Mouse (Mus musculus) CH12F3 (cell line): ENCODE data around the gene Alg5.
"Not testable (repeated sequence)": the region's sequence is repeated elsewhere in the genome, so short reads cannot be mapped to it uniquely, and the experiment has no call there.

Experiments used
- in situ Hi-C: fragments of 300-500 bp; cut with MboI; formaldehyde crosslinking; loops from 2 replicates; pipeline ENCODE4 v1.14.3; 2020; ENCODE audit warnings: low sequenced_read_pairs

Alg5 gene

GRCm38 (mm10) chr3:54735247-54736046 is at the start of gene Alg5, which contains the start of gene Exosc8:
Gene Alg5, plus strand, starts transcription at chr3:54735539.
Gene Exosc8, minus strand, starts transcription at chr3:54735393.
- in situ Hi-C loops = no loop called here

- in situ Hi-C loops = loop anchor here (10.0 kb wide), 1 partner anchor 332 kb away; no protein-coding TSS in a partner anchor
Observed at GRCm38 (mm10) chr3:54687245-54687644, 48.1 kb upstream of the Alg5 start.

- in situ Hi-C loops = loop anchor here (10.0 kb wide), 1 partner anchor 334 kb away; no protein-coding TSS in a partner anchor
Observed at GRCm38 (mm10) chr3:54689091-54689490, 46.2 kb upstream of the Alg5 start.

- in situ Hi-C loops = no loop called here
Observed at GRCm38 (mm10) chr3:54692202-54693055, 42.9 kb upstream of the Alg5 start, which contains the start of gene Supt20. Gene Supt20, plus strand, starts transcription at chr3:54692807.

GRCm38 (mm10) chr3:54693056-54693415 is 42.3 kb upstream of the Alg5 start:
- in situ Hi-C loops = no loop called here

GRCm38 (mm10) chr3:54699759-54700301 is 35.5 kb upstream of the Alg5 start:
- in situ Hi-C loops = no loop called here

GRCm38 (mm10) chr3:54704106-54704505 is 31.2 kb upstream of the Alg5 start:
- in situ Hi-C loops = not testable (repeated sequence)

- in situ Hi-C loops = no loop called here
Observed at GRCm38 (mm10) chr3:54708972-54709371, 26.4 kb upstream of the Alg5 start.

GRCm38 (mm10) chr3:54714253-54714652 is 21.1 kb upstream of the Alg5 start, which contains the start of gene Gm21958:
Gene Gm21958, minus strand, starts transcription at chr3:54714353.
- in situ Hi-C loops = no loop called here

GRCm38 (mm10) chr3:54715461-54715860 is 19.9 kb upstream of the Alg5 start:
- in situ Hi-C loops = no loop called here

GRCm38 (mm10) chr3:54717348-54717747 is 18.0 kb upstream of the Alg5 start:
- in situ Hi-C loops = no loop called here

- in situ Hi-C loops = no loop called here
Observed at GRCm38 (mm10) chr3:54718947-54719346, 16.4 kb upstream of the Alg5 start.

- in situ Hi-C loops = no loop called here
Observed at GRCm38 (mm10) chr3:54723741-54724500, 11.4 kb upstream of the Alg5 start.

- in situ Hi-C loops = no loop called here
Observed at GRCm38 (mm10) chr3:54725344-54725743, 10.0 kb upstream of the Alg5 start.

GRCm38 (mm10) chr3:54727588-54727987 is 7.8 kb upstream of the Alg5 start:
- in situ Hi-C loops = no loop called here

GRCm38 (mm10) chr3:54728100-54728499 is 7.2 kb upstream of the Alg5 start:
- in situ Hi-C loops = no loop called here

GRCm38 (mm10) chr3:54731626-54732150 is 3.7 kb upstream of the Alg5 start:
- in situ Hi-C loops = no loop called here

GRCm38 (mm10) chr3:54732371-54732770 is 3.0 kb upstream of the Alg5 start:
- in situ Hi-C loops = no loop called here

GRCm38 (mm10) chr3:54734411-54735246 is 710 bp upstream of the Alg5 start:
- in situ Hi-C loops = no loop called here
